Mouse (Mus musculus) lung, postnatal 0 days (tissue): Measurements from ENCODE around the gene Cyp20a1.

Experiments used
- CTCF ChIP-seq: IDR thresholded peaks from 2 replicates; pipeline ENCODE4 v1.5.1; 2016; ENCODE audit warnings: antibody characterized with exemption, mild to moderate bottlenecking
- EP300 ChIP-seq: IDR thresholded peaks from 2 replicates; pipeline ENCODE4 v1.6.1; 2016; ENCODE audit warnings: antibody characterized with exemption, mild to moderate bottlenecking, control low read depth

DNA sequence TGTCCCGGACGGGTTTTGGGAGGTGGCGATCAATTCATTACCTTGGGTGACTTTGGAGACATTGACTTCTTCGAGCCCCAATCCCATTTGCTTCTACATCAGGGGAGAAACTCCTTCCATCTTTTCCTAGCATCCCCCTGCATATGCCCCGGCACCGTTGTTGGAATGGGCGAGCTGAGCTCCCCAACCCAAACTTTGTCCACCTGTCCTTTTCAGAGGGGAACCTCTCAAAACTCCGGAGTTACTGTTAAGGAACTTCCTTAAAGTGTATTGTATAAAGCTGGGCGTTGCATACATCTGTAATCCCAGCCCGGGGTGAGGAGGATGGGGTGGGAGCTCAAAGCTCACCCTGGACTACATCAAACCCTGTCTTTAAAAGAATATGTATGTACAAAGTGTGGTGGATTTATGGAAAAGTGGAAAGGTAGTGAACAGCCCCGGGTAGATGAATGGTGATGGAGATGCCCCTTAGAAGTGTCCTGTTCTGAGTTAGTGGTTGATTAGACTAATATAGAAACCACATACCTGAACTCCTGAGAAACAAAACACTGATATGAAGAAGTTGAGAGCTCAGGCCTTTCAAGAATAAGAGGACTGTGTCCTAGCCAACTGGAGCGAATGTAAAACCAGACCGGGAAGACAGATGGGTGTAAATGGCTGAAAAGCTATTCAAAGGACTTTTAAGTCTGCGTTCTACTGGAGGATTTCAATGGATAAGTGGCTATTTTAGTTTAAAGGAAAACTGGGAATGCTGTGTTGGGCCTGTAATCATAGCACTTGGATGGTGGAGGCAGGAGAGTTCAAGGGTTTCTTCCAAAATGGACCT, 720 bp downstream of the Cyp20a1 start:
- TF ChIP-seq EP300 = no peak
- TF ChIP-seq CTCF = no peak
